Mouse (Mus musculus) MEL (cell line): ENCODE measurements around the gene Btbd3. TPM values are rescaled to one million over a fixed set of nuclear protein-coding genes. Genes with fewer than 3 reads are reported as not detected.

Source experiments
- DNase-seq: peaks from one replicate; pipeline ENCODE4 v3.0.0; 2011; ENCODE audit warnings: low read depth, low spot score
- H3K27ac ChIP-seq: 2 replicates; pipeline ENCODE4 v1.5.1; 2012; ENCODE audit warnings: low read depth, mild to moderate bottlenecking, control low read depth, low read length, moderate library complexity; ENCODE audit not compliant: control insufficient read depth
- H3K27me3 ChIP-seq, 2 experiments: fragments of 150-350 bp in 1 of 2; sonication (generic) in 1 of 2; 2 replicates each; pipeline ENCODE4 v1.6.1; 2012; ENCODE audit warnings: low read length in 2 of 2, mild to moderate bottlenecking in 2 of 2, improper control_type of control experiment in 1 of 2, moderate library complexity in 1 of 2; ENCODE audit not compliant: insufficient read depth in 2 of 2, control insufficient read depth in 1 of 2
- H3K36me3 ChIP-seq, 2 experiments: 2 replicates each; pipeline ENCODE4 v1.6.1; 2012 to 2014; ENCODE audit warnings: low read length in 2 of 2, improper control_type of control experiment in 1 of 2, inconsistent platforms in 1 of 2, mild to moderate bottlenecking in 1 of 2; ENCODE audit not compliant: insufficient read depth in 2 of 2, control insufficient read depth in 1 of 2
- H3K4me1 ChIP-seq, 2 experiments: fragments of 150-350 bp in 1 of 2; sonication (generic) in 1 of 2; 2 replicates each; pipeline ENCODE4 v1.6.1; 2012; ENCODE audit warnings: low read length in 2 of 2, improper control_type of control experiment in 1 of 2, mild to moderate bottlenecking in 1 of 2; ENCODE audit not compliant: insufficient read depth in 2 of 2, control insufficient read depth in 1 of 2
- H3K4me3 ChIP-seq, 2 experiments: fragments of 150-350 bp in 1 of 2; sonication (generic) in 1 of 2; 2 replicates each; pipeline ENCODE4 v1.5.1; 2012; ENCODE audit warnings: low read depth in 2 of 2, low read length in 2 of 2, mild to moderate bottlenecking in 2 of 2, moderate library complexity in 2 of 2, control low read depth in 1 of 2, improper control_type of control experiment in 1 of 2; ENCODE audit not compliant: control insufficient read depth in 1 of 2, insufficient read depth in 1 of 2
- H3K79me2 ChIP-seq: 2 replicates; pipeline ENCODE4 v1.6.1; 2012; ENCODE audit warnings: mild to moderate bottlenecking, low read length, moderate library complexity; ENCODE audit not compliant: control insufficient read depth, poor library complexity, insufficient read depth
- H3K9ac ChIP-seq: 2 replicates; pipeline ENCODE4 v1.6.1; 2012; ENCODE audit warnings: low read depth, mild to moderate bottlenecking, control low read depth, low read length, moderate library complexity; ENCODE audit not compliant: control insufficient read depth, poor library complexity, severe bottlenecking
- H3K9me3 ChIP-seq: fragments of 150-350 bp; sonication (generic); replicated peaks from 2 replicates; pipeline ENCODE4 v1.6.1; 2012; ENCODE audit warnings: mild to moderate bottlenecking, low read length, improper control_type of control experiment, moderate library complexity; ENCODE audit not compliant: insufficient read depth
- CTCF ChIP-seq, 3 experiments: IDR thresholded peaks in 2 of 3; conservative IDR thresholded peaks in 1 of 3; 2 replicates each; pipeline ENCODE4 v1.5.1; 2011 to 2012; ENCODE audit warnings: low read length in 3 of 3, low read depth in 2 of 3, mild to moderate bottlenecking in 2 of 3, improper control_type of control experiment in 1 of 3, inconsistent platforms in 1 of 3, mixed read lengths in 1 of 3, moderate library complexity in 1 of 3; ENCODE audit not compliant: control insufficient read depth in 1 of 3, insufficient read depth in 1 of 3, poor library complexity in 1 of 3, severe bottlenecking in 1 of 3
- HCFC1 ChIP-seq: IDR thresholded peaks from 2 replicates; pipeline ENCODE4 v1.6.1; 2012; ENCODE audit warnings: low read depth, mild to moderate bottlenecking, inconsistent platforms, low read length, improper control_type of control experiment, moderate library complexity
- MEF2A ChIP-seq: IDR thresholded peaks from 2 replicates; pipeline ENCODE4 v1.6.1; 2014; ENCODE audit warnings: low read depth, mild to moderate bottlenecking, inconsistent platforms, low read length, improper control_type of control experiment; ENCODE audit not compliant: poor library complexity, insufficient replicate concordance, severe bottlenecking; ENCODE audit errors: extremely low read depth
- MYB ChIP-seq: IDR thresholded peaks from 2 replicates; pipeline ENCODE4 v1.6.1; 2011; ENCODE audit warnings: mild to moderate bottlenecking, low read depth, low read length, improper control_type of control experiment
- MYC ChIP-seq: IDR thresholded peaks from 2 replicates; pipeline ENCODE4 v1.6.1; 2011; ENCODE audit warnings: low read depth, mild to moderate bottlenecking, low read length, improper control_type of control experiment, moderate library complexity
- NRF1 ChIP-seq: IDR thresholded peaks from 2 replicates; pipeline ENCODE4 v1.6.1; 2014; ENCODE audit warnings: low read depth, mild to moderate bottlenecking, inconsistent platforms, low read length, improper control_type of control experiment, moderate library complexity; ENCODE audit not compliant: poor library complexity, insufficient read depth, severe bottlenecking
- POLR2A ChIP-seq, 2 experiments: IDR thresholded peaks; 2 replicates each; pipeline ENCODE4 v1.6.1; 2011 to 2012; ENCODE audit warnings: low read length in 2 of 2, mild to moderate bottlenecking in 2 of 2, control low read depth in 1 of 2, improper control_type of control experiment in 1 of 2, low read depth in 1 of 2, moderate library complexity in 1 of 2; ENCODE audit not compliant: control insufficient read depth in 1 of 2, insufficient read depth in 1 of 2, poor library complexity in 1 of 2
- RCOR1 ChIP-seq: IDR thresholded peaks from 2 replicates; pipeline ENCODE4 v1.6.1; 2012; ENCODE audit warnings: low read depth, mild to moderate bottlenecking, inconsistent platforms, low read length, improper control_type of control experiment
- SIN3A ChIP-seq: IDR thresholded peaks from 2 replicates; pipeline ENCODE4 v1.6.1; 2012; ENCODE audit warnings: low read length, improper control_type of control experiment, inconsistent platforms
- SMC3 ChIP-seq: IDR thresholded peaks from 2 replicates; pipeline ENCODE4 v1.6.1; 2011; ENCODE audit warnings: low read depth, low read length, improper control_type of control experiment
- TAL1 ChIP-seq: IDR thresholded peaks from 2 replicates; pipeline ENCODE4 v1.6.1; 2012; ENCODE audit warnings: mild to moderate bottlenecking, inconsistent platforms, low read length, moderate library complexity, mixed read lengths
- TCF12 ChIP-seq: IDR thresholded peaks from 2 replicates; pipeline ENCODE4 v1.6.1; 2014; ENCODE audit warnings: low read depth, mild to moderate bottlenecking, inconsistent platforms, low read length, improper control_type of control experiment, moderate library complexity
- UBTF ChIP-seq: IDR thresholded peaks from 2 replicates; pipeline ENCODE4 v1.6.1; 2012; ENCODE audit warnings: low read depth, mild to moderate bottlenecking, inconsistent platforms, low read length, improper control_type of control experiment, moderate library complexity, borderline replicate concordance; ENCODE audit not compliant: insufficient read depth
- USF1 ChIP-seq: IDR thresholded peaks from 2 replicates; pipeline ENCODE4 v1.6.1; 2014; ENCODE audit warnings: low read depth, mild to moderate bottlenecking, inconsistent platforms, low read length, improper control_type of control experiment, moderate library complexity
- USF2 ChIP-seq, 2 experiments: IDR thresholded peaks; 2 replicates each; pipeline ENCODE4 v1.6.1; 2011 to 2012; ENCODE audit warnings: improper control_type of control experiment in 2 of 2, low read length in 2 of 2, borderline replicate concordance in 1 of 2, inconsistent platforms in 1 of 2, low read depth in 1 of 2, mild to moderate bottlenecking in 1 of 2; ENCODE audit not compliant: insufficient read depth in 1 of 2
- ZKSCAN1 ChIP-seq: IDR thresholded peaks from 2 replicates; pipeline ENCODE4 v1.6.1; 2012; ENCODE audit warnings: low read depth, mild to moderate bottlenecking, inconsistent platforms, low read length, improper control_type of control experiment, moderate library complexity
- polyA plus RNA-seq, 2 experiments: library from polyadenylated mRNA; stranded (reverse) in 1 of 2; unstranded in 1 of 2; fragments of >175 nt in 1 of 2; fragments of >200 nt in 1 of 2; gene quantifications; 2 replicates each; pipeline versions ENCODE4 v1.2.1 to v1.2.4; 2012; ENCODE audit warnings: low replicate concordance in 2 of 2, low read depth in 1 of 2; ENCODE audit not compliant: insufficient read length in 2 of 2, insufficient read depth in 1 of 2, missing spikeins in 1 of 2
- total RNA-seq: library from RNA; depleted of rRNA; stranded (reverse); fragments of 300-350 nt; gene quantifications from 2 replicates; pipeline ENCODE4 v1.2.3, GENCODE M21; 2012

Btbd3 gene
- total and polyA plus RNA-seq, 3 experiments = not detected

DNA sequence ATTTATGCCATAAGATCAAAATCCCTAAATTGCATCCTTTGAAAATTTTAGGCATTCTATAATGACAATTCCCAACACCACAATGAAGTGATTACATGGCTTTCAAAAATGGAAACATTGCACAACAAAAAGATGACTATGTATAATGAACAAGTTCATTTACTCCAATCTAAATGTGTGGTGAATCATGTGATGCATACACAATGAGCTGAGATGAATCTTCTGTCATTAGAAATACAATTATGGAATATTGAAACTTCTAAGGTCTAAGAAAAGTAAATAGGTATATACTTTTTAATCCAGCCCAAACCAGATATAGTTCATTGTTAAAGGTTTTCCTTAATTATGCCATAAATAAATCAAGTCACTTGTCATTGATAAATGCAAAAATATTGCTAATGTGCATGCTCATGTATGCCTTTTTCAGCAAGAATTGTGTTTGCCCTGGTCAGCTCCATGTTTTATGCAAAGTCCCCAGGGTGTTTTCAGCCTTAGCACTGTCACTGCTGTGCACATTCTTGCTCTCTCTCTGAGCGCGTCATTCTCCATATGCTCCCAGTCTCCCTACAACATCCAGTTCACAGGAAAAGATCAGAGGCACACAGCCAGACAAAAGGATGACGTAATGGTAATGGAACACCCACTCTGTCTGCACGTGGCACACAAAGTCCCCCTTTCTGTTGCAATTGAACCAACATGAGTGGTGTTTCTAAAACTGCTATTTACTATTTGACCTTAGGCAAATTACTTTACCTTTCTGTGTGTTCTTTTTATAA is 149.6 kb downstream of the Btbd3 start:
- no peaks in the 10 kb centered on the region for H3K27me3 ChIP-seq
- TF ChIP-seq CTCF (IDR thresholded peaks at IDR 0.05 in 2 of 3, conservative IDR thresholded peaks at IDR 0.05 in 1 of 3; ENCODE audit: control insufficient read depth in 1 of 3, insufficient read depth in 1 of 3, low read depth in 2 of 3, low read length in 3 of 3, poor library complexity in 1 of 3, severe bottlenecking in 1 of 3) = no peak
- no peak overlapping the region for H3K9ac ChIP-seq
- no peak for DNase-seq
- no peaks in the 10 kb centered on the region for H3K9me3 ChIP-seq
- no peak overlapping the region for H3K27ac ChIP-seq
- H3K4me3 ChIP-seq = no peak overlapping the region
- no peaks in the 10 kb centered on the region for H3K79me2 ChIP-seq
- H3K36me3 ChIP-seq = no peaks in the 10 kb centered on the region
- H3K4me1 ChIP-seq = no peaks in the 10 kb centered on the region

GRCm38 (mm10) chr2:138406703-138407102 is 150.3 kb downstream of the Btbd3 start:
- no peak overlapping the region for H3K27ac ChIP-seq
- H3K9ac ChIP-seq = no peak overlapping the region
- no peaks in the 10 kb centered on the region for H3K27me3 ChIP-seq
- H3K9me3 ChIP-seq = no peaks in the 10 kb centered on the region
- no peak for DNase-seq
- no peak overlapping the region for H3K4me3 ChIP-seq
- H3K36me3 ChIP-seq = no peaks in the 10 kb centered on the region
- TF ChIP-seq MEF2A (no peak), MYC (no peak), TAL1 (no peak), SIN3A (no peak), SMC3 (no peak), HCFC1 (no peak), ZKSCAN1 (no peak), USF2 (IDR thresholded peaks at IDR 0.05; ENCODE audit: borderline replicate concordance in 1 of 2, insufficient read depth in 1 of 2, low read depth in 1 of 2, low read length in 2 of 2) (no peak), NRF1 (no peak), POLR2A (IDR thresholded peaks at IDR 0.05; ENCODE audit: control insufficient read depth in 1 of 2, insufficient read depth in 1 of 2, low read depth in 1 of 2, low read length in 2 of 2, poor library complexity in 1 of 2) (no peak), TCF12 (no peak), UBTF (no peak), RCOR1 (no peak)
- TF ChIP-seq, all 39 proteins: peak for 0
- H3K4me1 ChIP-seq = no peaks in the 10 kb centered on the region
- no peaks in the 10 kb centered on the region for H3K79me2 ChIP-seq

- Histone ChIP-seq H3K9me3 (no peaks in the 10 kb centered on the region), H3K9ac (no peak overlapping the region), H3K4me3 (no peak overlapping the region), H3K27ac (no peak overlapping the region), H3K27me3 (no peaks in the 10 kb centered on the region), H3K79me2 (no peaks in the 10 kb centered on the region), H3K36me3 (no peaks in the 10 kb centered on the region)
- TF ChIP-seq CTCF (IDR thresholded peaks at IDR 0.05 in 2 of 3, conservative IDR thresholded peaks at IDR 0.05 in 1 of 3; ENCODE audit: control insufficient read depth in 1 of 3, insufficient read depth in 1 of 3, low read depth in 2 of 3, low read length in 3 of 3, poor library complexity in 1 of 3, severe bottlenecking in 1 of 3) = no peak
- no peak for TF ChIP-seq POLR2A (IDR thresholded peaks at IDR 0.05; ENCODE audit: control insufficient read depth in 1 of 2, insufficient read depth in 1 of 2, low read depth in 1 of 2, low read length in 2 of 2, poor library complexity in 1 of 2)
- no peak for TF ChIP-seq MYB
- no peak for TF ChIP-seq RCOR1
- no peak for TF ChIP-seq USF1
- TF ChIP-seq, all 39 proteins: peak for 0
- no peak for DNase-seq
- no peaks in the 10 kb centered on the region for H3K4me1 ChIP-seq
Measured at GRCm38 (mm10) chr2:138412537-138412936, 156.2 kb downstream of the Btbd3 start.
